Mouse (Mus musculus) cortical plate, adult 2 months (tissue): ENCODE data around the gene Fzd5.

Source experiments
- CTCF ChIP-seq: fragments of 200-500 bp; IDR thresholded peaks from 2 replicates; pipeline ENCODE4 v1.5.1; 2011; ENCODE audit warnings: mild to moderate bottlenecking, control low read depth, low read length; ENCODE audit not compliant: insufficient read depth; ENCODE audit errors: extremely low read depth
- POLR2A ChIP-seq: fragments of 200-500 bp; IDR thresholded peaks from 2 replicates; pipeline ENCODE4 v1.6.1; 2011; ENCODE audit warnings: mild to moderate bottlenecking, low read length, control low read depth; ENCODE audit not compliant: insufficient read depth; ENCODE audit errors: extremely low read depth

- TF ChIP-seq CTCF (no peak), POLR2A (no peak)
These were observed 56.1 kb downstream of the Fzd5 start for GRCm38 (mm10) chr1:64681499-64681898.
